8 mouse cellular contexts compared by ENCODE assay signal in the genomic region with DNA sequence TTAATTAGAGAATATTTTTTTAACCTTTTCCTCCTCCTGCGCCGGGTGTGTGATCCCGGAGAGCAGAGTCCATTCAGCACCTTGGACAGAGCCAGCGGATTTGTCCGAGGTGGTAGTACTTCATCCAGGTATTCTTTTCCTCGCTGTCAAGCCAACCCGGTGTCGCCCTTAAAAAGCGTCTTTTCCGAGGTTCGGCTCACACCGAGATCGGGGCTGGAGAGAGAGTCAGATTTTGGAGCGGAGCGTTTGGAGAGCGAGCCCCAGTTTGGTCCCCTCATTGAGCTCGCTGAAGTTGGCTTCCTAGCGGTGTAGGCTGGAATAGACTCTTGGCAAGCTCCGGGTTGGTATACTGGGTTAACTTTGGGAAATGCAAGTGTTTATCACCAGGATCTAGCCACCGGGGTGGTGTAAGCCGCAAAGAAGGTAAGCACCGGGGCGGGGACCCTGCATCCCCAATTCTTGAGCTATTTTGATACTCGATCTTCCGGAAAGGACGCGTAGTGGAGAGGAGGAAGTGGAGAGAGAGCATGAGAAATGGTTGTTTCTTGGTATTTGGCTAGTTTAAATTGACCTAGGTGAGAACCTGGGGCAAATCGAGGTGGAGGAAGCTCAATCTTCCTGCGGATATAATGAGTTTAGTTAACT. TPM values are rescaled to one million over a fixed set of nuclear protein-coding genes. Genes with fewer than 3 reads are reported as not detected.
DNase-seq lines count a peak whose midpoint lies in the region; ATAC-seq and TF ChIP-seq lines count a peak whose summit lies in the region.

No protein-coding gene starts in this region.

- ATAC-seq in forebrain, embryonic 12.5 days (ENCODE audit: low FRiP score) = no peak
- ATAC-seq in limb, embryonic 14.5 days (ENCODE audit: low FRiP score, low read depth) = 0 out of 2 replicates have a peak, but pooled peaks have one; percentile 39
- no peak for ATAC-seq in neural tube, embryonic 12.5 days (ENCODE audit: low FRiP score, low read depth)

- H3K4me1 ChIP-seq in forebrain, embryonic 12.5 days = peaks cover 32% of the 10 kb centered on the region
- H3K4me1 ChIP-seq in limb, embryonic 14.5 days (ENCODE audit: control insufficient read depth, insufficient read depth, low read length) = peaks cover 15% of the 10 kb centered on the region
- peaks cover 22% of the 10 kb centered on the region for H3K4me1 ChIP-seq in neural tube, embryonic 12.5 days

- no peaks in the 10 kb centered on the region for H3K36me3 ChIP-seq in forebrain, embryonic 12.5 days (replicated peaks)
- no peaks in the 10 kb centered on the region for H3K36me3 ChIP-seq in limb, embryonic 14.5 days (ENCODE audit: control insufficient read depth, insufficient read depth, low read length)
- no peaks in the 10 kb centered on the region for H3K36me3 ChIP-seq in neural tube, embryonic 12.5 days

- no peaks in the 10 kb centered on the region for H3K9me3 ChIP-seq in forebrain, embryonic 12.5 days
- H3K9me3 ChIP-seq in limb, embryonic 14.5 days (ENCODE audit: control insufficient read depth, low read length) = no peaks in the 10 kb centered on the region
- no peaks in the 10 kb centered on the region for H3K9me3 ChIP-seq in neural tube, embryonic 12.5 days

- no peak overlapping the region for H3K27ac ChIP-seq in forebrain, embryonic 12.5 days
- H3K27ac ChIP-seq in limb, embryonic 14.5 days (replicated peaks; ENCODE audit: low read depth, low read length) = no peak overlapping the region
- H3K27ac ChIP-seq in neural tube, embryonic 12.5 days = no peak overlapping the region

- no peak for TF ChIP-seq POLR2A in limb, embryonic 14.5 days (IDR thresholded peaks at IDR 0.05; ENCODE audit: borderline replicate concordance, extremely low read depth, insufficient read depth, insufficient read length)

- peaks cover 52% of the 10 kb centered on the region for H3K27me3 ChIP-seq in forebrain, embryonic 12.5 days
- H3K27me3 ChIP-seq in limb, embryonic 14.5 days (ENCODE audit: control insufficient read depth, insufficient read depth, low read length) = peaks cover 62% of the 10 kb centered on the region
- H3K27me3 ChIP-seq in neural tube, embryonic 12.5 days (replicated peaks) = peaks cover 40% of the 10 kb centered on the region

- WGBS in forebrain, embryonic 12.5 days = 1% methylated on average over 29 of the region's 29 CpGs
- 2% methylated on average over 29 of the region's 29 CpGs for WGBS in limb, embryonic 14.5 days
- 1% methylated on average over 29 of the region's 29 CpGs for WGBS in neural tube, embryonic 12.5 days

- H3K9ac ChIP-seq in forebrain, embryonic 12.5 days = no peak overlapping the region
- no peak overlapping the region for H3K9ac ChIP-seq in limb, embryonic 14.5 days (ENCODE audit: low read depth, low read length, severe bottlenecking)
- H3K9ac ChIP-seq in neural tube, embryonic 12.5 days = no peak overlapping the region; the same call in 1 of the 2 replicates

- DNase-seq in layer of hippocampus, adult 18-20 months (ENCODE audit: low spot score in 2 of 2) = peak; percentile 24 to 47
- DNase-seq in layer of hippocampus, adult 9-10 months (ENCODE audit: low spot score) = no peak
- DNase-seq in c-Kit-positive CD71-positive TER-119-positive erythroid progenitor cells, embryonic 14.5 days (ENCODE audit: low spot score) = peak; percentile 8
- DNase-seq in induced T-regulatory cell, adult 2 months (ENCODE audit: low read depth) = peak; percentile 1
- peak; percentile 83 for DNase-seq in limb, embryonic 14.5 days (ENCODE audit: low spot score)
- DNase-seq in thymus, postnatal 10 days (ENCODE audit: low spot score in 2 of 2) = no peak

- H3K4me3 ChIP-seq in forebrain, embryonic 12.5 days (replicated peaks) = peak overlapping the region; percentile 63
- H3K4me3 ChIP-seq in limb, embryonic 14.5 days (replicated peaks; ENCODE audit: low read length) = peak overlapping the region; percentile 7; the same call in 1 of the 2 replicates
- H3K4me3 ChIP-seq in neural tube, embryonic 12.5 days = peak overlapping the region; percentile 65

- H3K4me2 ChIP-seq in forebrain, embryonic 12.5 days = peak overlapping the region; percentile 94
- H3K4me2 ChIP-seq in limb, embryonic 14.5 days (replicated peaks; ENCODE audit: low read depth, low read length, severe bottlenecking) = peak overlapping the region; percentile 28; the same call in 1 of the 2 replicates
- H3K4me2 ChIP-seq in neural tube, embryonic 12.5 days (replicated peaks) = peak overlapping the region; percentile 94

RNA-seq across cellular contexts. Expression of a gene that starts 1.6 kb away (rescaled TPM):
- 10 to 100 TPM; 29.4 to 33.1 TPM for total RNA-seq in layer of hippocampus, adult 18-20 months (2021)
- polyA plus RNA-seq in forebrain, embryonic 12.5 days (2016; fragmentation: Nextera tagmentation; extraction: Ambion mirVana) = 0.86 and 1.1 TPM in 2 replicates
- polyA plus RNA-seq in limb, embryonic 14.5 days (2012; rRNA removed) = 1.1 and 1.3 TPM in 2 replicates
- 2.5 and 2.7 TPM in 2 replicates for polyA plus RNA-seq in limb, embryonic 14.5 days (2014; fragmentation: Nextera tagmentation; extraction: Ambion mirVana)
- 1.9 and 2.7 TPM in 2 replicates for polyA plus RNA-seq in neural tube, embryonic 12.5 days (2016; fragmentation: Nextera tagmentation; extraction: Ambion mirVana)

Comparison
In these comparisons a context has a peak if more than half of its experiments do, and no peak if none do; other contexts are left out.
1. DNase-seq: peak in layer of hippocampus, adult 18-20 months (2 of 2), c-Kit-positive CD71-positive TER-119-positive erythroid progenitor cells, embryonic 14.5 days (single experiment), induced T-regulatory cell, adult 2 months (single experiment) and limb, embryonic 14.5 days (single experiment); none in layer of hippocampus, adult 9-10 months (single experiment) and thymus, postnatal 10 days (0 of 2).
2. H3K4me2 ChIP-seq: peak in every context shown above with its lines; median percentile 94 in forebrain, embryonic 12.5 days; 94 in neural tube, embryonic 12.5 days; 28 in limb, embryonic 14.5 days.
3. H3K4me3 ChIP-seq: peak in every context shown above with its lines; median percentile 65 in neural tube, embryonic 12.5 days; 63 in forebrain, embryonic 12.5 days; 7 in limb, embryonic 14.5 days.